Mouse (Mus musculus) CH12.LX (cell line): ENCODE measurements around the gene Hipk3. TPM values are rescaled to one million over a fixed set of nuclear protein-coding genes. Genes with fewer than 3 reads are reported as not detected.
A peak's percentile ranks its signal among the peaks of the same experiment; 100 is the strongest.

Experiments used
- DNase-seq: peaks from one replicate; pipeline ENCODE4 v3.0.0-alpha.2; 2013; ENCODE audit errors: extremely low read depth
- H3K27ac ChIP-seq: 2 replicates; pipeline ENCODE4 v1.5.1; 2012; ENCODE audit warnings: low read depth, mild to moderate bottlenecking, control low read depth, moderate library complexity; ENCODE audit not compliant: insufficient read depth
- H3K27me3 ChIP-seq: replicated peaks from 2 replicates; pipeline ENCODE3; 2012; ENCODE audit warnings: inconsistent platforms
- H3K36me3 ChIP-seq, 2 experiments: replicated peaks in 1 of 2; 2 replicates each; pipeline versions ENCODE3 to v1.6.1; 2012; ENCODE audit warnings: inconsistent platforms in 1 of 2, low read length in 1 of 2, mild to moderate bottlenecking in 1 of 2, mixed read lengths in 1 of 2, moderate library complexity in 1 of 2; ENCODE audit not compliant: control insufficient read depth in 1 of 2, insufficient read depth in 1 of 2
- H3K4me1 ChIP-seq, 2 experiments: 2 replicates each; pipeline ENCODE4 v1.6.1; 2012; ENCODE audit warnings: inconsistent platforms in 1 of 2, moderate library complexity in 1 of 2; ENCODE audit not compliant: insufficient read depth in 2 of 2, control insufficient read depth in 1 of 2
- H3K4me2 ChIP-seq: 2 replicates; pipeline ENCODE4 v1.6.1; 2012; ENCODE audit warnings: low read depth, mild to moderate bottlenecking, control low read depth; ENCODE audit not compliant: poor library complexity, insufficient read depth, severe bottlenecking
- H3K4me3 ChIP-seq, 3 experiments: fragments of 150-350 bp in 1 of 3; sonication (generic) in 1 of 3; replicated peaks in 1 of 3; 2 replicates each; pipeline versions ENCODE3 to v1.5.1; 2011 to 2012; ENCODE audit warnings: low read depth in 2 of 3, low read length in 2 of 3, mild to moderate bottlenecking in 2 of 3, moderate library complexity in 2 of 3, control low read depth in 1 of 3, improper control_type of control experiment in 1 of 3, inconsistent platforms in 1 of 3, mixed read lengths in 1 of 3; ENCODE audit not compliant: poor library complexity in 1 of 3
- H3K79me2 ChIP-seq: replicated peaks from 2 replicates; pipeline ENCODE4 v1.6.1; 2012; ENCODE audit warnings: mild to moderate bottlenecking, moderate library complexity; ENCODE audit not compliant: control insufficient read depth, poor library complexity, insufficient read depth, severe bottlenecking; ENCODE audit errors: extremely low read depth
- H3K9ac ChIP-seq: 2 replicates; pipeline ENCODE4 v1.6.1; 2012; ENCODE audit warnings: low read depth, mild to moderate bottlenecking, control low read depth, moderate library complexity; ENCODE audit not compliant: insufficient read depth
- H3K9me3 ChIP-seq: replicated peaks from 2 replicates; pipeline ENCODE3; 2012; ENCODE audit warnings: low read length, inconsistent platforms, mixed read lengths
- BHLHE40 ChIP-seq: IDR thresholded peaks from 2 replicates; pipeline ENCODE4 v1.6.1; 2011; ENCODE audit warnings: mild to moderate bottlenecking, low read depth, low read length, improper control_type of control experiment
- CHD1 ChIP-seq: IDR thresholded peaks from 2 replicates; pipeline ENCODE4 v1.6.1; 2012; ENCODE audit warnings: low read depth, low read length, improper control_type of control experiment, inconsistent platforms
- CHD2 ChIP-seq: IDR thresholded peaks from 2 replicates; pipeline ENCODE4 v1.6.1; 2011; ENCODE audit warnings: low read length, improper control_type of control experiment
- CTCF ChIP-seq, 2 experiments: IDR thresholded peaks in 1 of 2; conservative IDR thresholded peaks in 1 of 2; 2 replicates each; pipeline ENCODE4 v1.5.1; 2011 to 2012; ENCODE audit warnings: low read depth in 2 of 2, low read length in 2 of 2, improper control_type of control experiment in 1 of 2, inconsistent platforms in 1 of 2, mild to moderate bottlenecking in 1 of 2, moderate library complexity in 1 of 2
- E2F4 ChIP-seq: IDR thresholded peaks from 2 replicates; pipeline ENCODE4 v1.6.1; 2011; ENCODE audit warnings: low read depth, low read length, improper control_type of control experiment; ENCODE audit not compliant: insufficient replicate concordance
- JUN ChIP-seq: IDR thresholded peaks from 2 replicates; pipeline ENCODE4 v1.6.1; 2011; ENCODE audit warnings: low read depth, mild to moderate bottlenecking, low read length, improper control_type of control experiment, moderate library complexity; ENCODE audit not compliant: insufficient read depth
- JUND ChIP-seq: conservative IDR thresholded peaks from 2 replicates; pipeline ENCODE4 v1.6.1; 2011; ENCODE audit warnings: low read depth, low read length, improper control_type of control experiment
- KAT2A ChIP-seq: IDR thresholded peaks from 2 replicates; pipeline ENCODE4 v1.6.1; 2012; ENCODE audit warnings: low read length, improper control_type of control experiment, inconsistent platforms; ENCODE audit not compliant: insufficient replicate concordance
- MAZ ChIP-seq: IDR thresholded peaks from 2 replicates; pipeline ENCODE4 v1.6.1; 2012; ENCODE audit warnings: low read depth, mild to moderate bottlenecking, inconsistent platforms, low read length, improper control_type of control experiment, moderate library complexity
- POLR2A ChIP-seq: IDR thresholded peaks from 2 replicates; pipeline ENCODE4 v1.6.1; 2011; ENCODE audit warnings: low read depth, mild to moderate bottlenecking, improper control_type of control experiment, low read length
- USF2 ChIP-seq: conservative IDR thresholded peaks from 2 replicates; pipeline ENCODE4 v1.6.1; 2011; ENCODE audit warnings: low read depth, low read length, improper control_type of control experiment
- ZC3H11A ChIP-seq: IDR thresholded peaks from 2 replicates; pipeline ENCODE4 v1.6.1; 2012; ENCODE audit warnings: low read depth, mild to moderate bottlenecking, inconsistent platforms, low read length, improper control_type of control experiment
- ZNF384 ChIP-seq: IDR thresholded peaks from 2 replicates; pipeline ENCODE4 v1.6.1; 2012; ENCODE audit warnings: low read depth, low read length, improper control_type of control experiment, inconsistent platforms
- dilution Hi-C: fragments of 300-500 bp; cut with MboI; formaldehyde crosslinking; loops from 2 replicates; pipeline ENCODE4 v1.14.3; 2020; ENCODE audit warnings: low sequenced_read_pairs; ENCODE audit not compliant: extremely low pct_unique_long_range_greater_than_20kb, extremely low pct_ligation_motif_present
- in situ Hi-C: fragments of 300-500 bp; cut with MboI; formaldehyde crosslinking; loops from 3 replicates; pipeline ENCODE4 v1.14.3; 2019; ENCODE audit warnings: low sequenced_read_pairs, low pct_ligation_motif_present, low pct_unique_long_range_greater_than_20kb, mixed read lengths
- polyA plus RNA-seq: library from polyadenylated mRNA; unstranded; fragments of >175 nt; gene quantifications from 2 replicates; pipeline ENCODE4 v1.2.1, GENCODE M21; 2012; ENCODE audit warnings: low read depth; ENCODE audit not compliant: insufficient read length
- total RNA-seq, 2 experiments: library from RNA; depleted of rRNA; stranded (reverse); fragments of 300-350 nt in 1 of 2; fragments of >200 nt in 1 of 2; gene quantifications; 2 replicates each; pipeline ENCODE4 v1.2.3; 2012 to 2014

Hipk3 gene
- total and polyA plus RNA-seq, 3 experiments, result 14.8 to 19.5 (median 16.9) TPM

DNA sequence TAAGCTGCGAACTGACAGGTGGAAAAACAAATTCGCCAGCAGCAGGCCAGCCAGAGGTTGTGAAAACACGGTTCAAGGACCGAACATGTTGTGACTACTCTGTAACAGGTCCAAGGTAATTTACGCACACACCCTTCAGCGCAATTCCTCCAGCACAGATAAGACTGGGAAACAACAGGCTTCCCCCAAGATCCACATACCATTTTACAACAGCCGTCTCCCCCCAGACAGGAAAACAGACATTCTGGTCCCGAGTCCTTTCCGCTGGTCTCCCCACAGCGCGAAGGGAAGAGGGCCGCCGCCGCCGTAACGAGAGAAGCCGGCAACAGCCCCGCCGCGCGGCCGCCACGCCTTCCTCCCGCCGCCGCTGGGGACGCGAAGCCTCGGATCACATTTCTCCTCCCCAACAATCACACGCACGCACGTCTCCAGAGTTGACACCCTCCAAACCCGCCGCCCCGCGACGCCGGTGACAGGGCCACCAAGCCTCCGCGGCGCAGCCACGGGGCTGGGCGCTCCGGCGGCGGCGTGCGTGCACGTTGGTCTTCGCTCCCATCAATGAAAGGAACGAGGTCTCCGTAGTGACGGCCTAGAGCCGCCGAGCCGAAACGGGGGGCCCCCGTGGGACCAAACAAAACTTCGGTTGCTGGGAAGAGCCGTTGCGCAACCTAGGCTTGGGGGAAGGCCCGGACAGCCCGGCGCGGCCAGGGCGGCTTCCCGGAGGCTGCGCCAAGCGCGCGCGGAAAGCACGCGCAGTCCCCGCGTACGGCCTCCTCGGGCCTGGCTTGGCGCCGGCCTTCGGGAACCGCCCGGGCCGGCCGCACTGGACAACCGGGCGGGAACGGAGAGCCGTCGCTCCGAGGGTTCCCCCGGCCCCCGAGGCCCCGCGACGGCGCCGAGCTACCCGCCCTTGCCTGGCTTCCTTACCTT, 960 bp downstream of the Hipk3 start (continued):
- no peak for TF ChIP-seq JUND
- TF ChIP-seq, all 38 proteins: peak for 17

DNA sequence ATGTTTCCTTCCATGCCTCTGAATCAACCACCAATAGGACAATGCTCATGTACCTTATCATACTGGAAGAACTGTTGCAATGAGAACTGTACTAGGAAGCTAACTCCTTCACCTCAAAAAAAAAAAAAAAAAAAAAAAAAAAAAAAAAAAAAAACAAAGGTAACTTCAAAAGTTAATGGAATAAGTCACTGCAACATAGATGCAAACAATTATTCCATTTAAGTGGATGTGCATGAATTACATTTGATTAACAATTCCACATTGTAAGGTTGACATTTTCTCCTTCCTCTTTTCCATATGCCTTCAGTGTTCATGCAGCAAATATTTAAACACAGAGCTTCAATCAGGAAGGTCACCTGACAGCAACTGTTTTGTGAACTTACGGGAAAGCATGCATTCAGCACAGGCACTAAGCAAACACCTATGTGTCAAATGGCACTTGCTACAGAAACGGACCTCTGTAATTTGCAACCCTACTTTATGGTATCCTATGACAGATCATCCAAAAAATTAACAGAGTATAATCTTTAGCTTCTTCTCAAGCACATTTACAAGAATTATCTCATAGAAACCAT, 2.9 kb downstream of the Hipk3 start:
- in situ Hi-C loops (loop anchor here (10.0 kb wide), 1 partner anchor 73 kb away; no protein-coding TSS in a partner anchor), dilution Hi-C loops (no loop called here)
- TF ChIP-seq ZNF384, result peak; percentile 75
- TF ChIP-seq CHD2, result no peak
- H3K36me3 ChIP-seq, result peaks cover 0 to 7% of the 10 kb centered on the region in 2 experiments
- H3K27ac ChIP-seq, result no peak overlapping the region
- H3K9ac ChIP-seq, result no peak overlapping the region
- peaks cover 2 to 28% of the 10 kb centered on the region in 2 experiments; a peak in 3 of 4 replicates for H3K4me1 ChIP-seq
- no peaks in the 10 kb centered on the region for H3K9me3 ChIP-seq
- H3K79me2 ChIP-seq, result peaks cover 42% of the 10 kb centered on the region
- no peak overlapping the region for H3K4me3 ChIP-seq
- H3K27me3 ChIP-seq, result no peaks in the 10 kb centered on the region
- H3K4me2 ChIP-seq, result 0 out of 2 replicates have a peak overlapping the region, but pooled peaks have one; percentile 41
- no peak for DNase-seq

DNA sequence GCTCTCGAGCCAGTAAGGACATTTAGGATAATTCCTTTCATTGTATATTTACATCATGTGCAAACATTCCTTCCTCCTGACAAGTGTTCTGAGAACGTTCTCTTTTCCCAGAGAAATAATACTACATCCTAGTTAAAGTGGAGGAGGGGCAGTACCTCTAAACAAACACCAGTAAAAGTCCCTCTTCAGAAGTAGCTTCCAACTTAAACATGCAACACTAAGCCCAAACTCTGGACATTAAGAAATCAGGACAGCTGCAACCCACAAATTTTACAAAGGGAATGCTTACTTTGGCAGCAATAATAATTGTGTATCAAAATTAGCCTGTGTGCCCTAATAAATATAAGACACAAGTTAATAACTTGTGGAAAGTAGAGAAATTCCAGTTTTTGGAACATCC, 3.5 kb downstream of the Hipk3 start:
- Histone ChIP-seq H3K27ac (no peak overlapping the region), H3K27me3 (no peaks in the 10 kb centered on the region), H3K4me1 (peaks cover 2 to 28% of the 10 kb centered on the region in 2 experiments; a peak in 3 of 4 replicates), H3K4me3 (no peak overlapping the region), H3K36me3 (peaks cover 0 to 7% of the 10 kb centered on the region in 2 experiments), H3K4me2 (no peak overlapping the region), H3K9me3 (no peaks in the 10 kb centered on the region), H3K9ac (no peak overlapping the region), H3K79me2 (peaks cover 45% of the 10 kb centered on the region)
- dilution Hi-C loops, result no loop called here
- DNase-seq, result no peak
- TF ChIP-seq POLR2A (no peak), MAZ (no peak), USF2 (no peak), ZNF384 (no peak), JUN (no peak), ZC3H11A (no peak), CHD1 (no peak), CHD2 (no peak), CTCF (conservative IDR thresholded peaks at IDR 0.05 in 1 of 2, IDR thresholded peaks at IDR 0.05 in 1 of 2; ENCODE audit: low read depth in 2 of 2, low read length in 2 of 2) (no peak), E2F4 (no peak), KAT2A (no peak), BHLHE40 (no peak), JUND (no peak)
- in situ Hi-C loops, result loop anchor here (10.0 kb wide), 1 partner anchor 74 kb away; no protein-coding TSS in a partner anchor
